Mouse (Mus musculus) stomach, embryonic 16.5 days (tissue): ENCODE results near the gene Fam118b. TPM values are rescaled to one million over a fixed set of nuclear protein-coding genes. Genes with fewer than 3 reads are reported as not detected.

ENCODE experiments used
- ATAC-seq: fragments of 200-750 bp; cut with Nextera tagmentation; 2 replicates; pipeline ENCODE4 v1.8.0; 2017; ENCODE audit warnings: moderate number of reproducible peaks, moderate TSS enrichment; ENCODE audit not compliant: insufficient read depth, low FRiP score
- H3K27ac ChIP-seq: fragments of 300-500 bp; sonication (generic); 2 replicates; pipeline ENCODE4 v1.5.1; 2014; ENCODE audit warnings: low read length
- H3K27me3 ChIP-seq: fragments of 300-500 bp; sonication (generic); 2 replicates; pipeline ENCODE4 v1.6.1; 2014; ENCODE audit warnings: low read length, control low read depth, mixed read lengths; ENCODE audit not compliant: control insufficient read depth, insufficient read depth
- H3K36me3 ChIP-seq: fragments of 300-500 bp; sonication (generic); 2 replicates; pipeline ENCODE4 v1.6.1; 2014; ENCODE audit warnings: low read length; ENCODE audit not compliant: control insufficient read depth, insufficient read depth
- H3K4me1 ChIP-seq: fragments of 300-500 bp; sonication (generic); 2 replicates; pipeline ENCODE4 v1.6.1; 2014; ENCODE audit warnings: low read length, control low read depth, mixed read lengths; ENCODE audit not compliant: control insufficient read depth, insufficient read depth
- H3K4me2 ChIP-seq: fragments of 300-500 bp; sonication (generic); 2 replicates; pipeline ENCODE4 v1.6.1; 2014; ENCODE audit warnings: low read depth, low read length, mixed read lengths
- H3K4me3 ChIP-seq: fragments of 300-500 bp; sonication (generic); replicated peaks from 2 replicates; pipeline ENCODE4 v1.5.1; 2014; ENCODE audit warnings: mild to moderate bottlenecking, low read length
- H3K9ac ChIP-seq: fragments of 300-500 bp; sonication (generic); 2 replicates; pipeline ENCODE4 v1.6.1; 2014; ENCODE audit warnings: low read length
- H3K9me3 ChIP-seq: fragments of 300-500 bp; sonication (generic); replicated peaks from 2 replicates; pipeline ENCODE4 v1.6.1; 2016; ENCODE audit warnings: low read length, control low read depth; ENCODE audit not compliant: control insufficient read depth
- WGBS: fragments of 180-500 bp; shearing (Covaris S2); extraction: QIAGEN DNeasy Blood & Tissue Kit; methylation state at CpG from one replicate; pipeline ENCODE4 v1.1.7; 2014; 5-methylcytosine and 5-hydroxymethylcytosine counted together
- polyA plus RNA-seq: library from polyadenylated mRNA; unstranded; fragments of >200 nt; fragmentation: Nextera tagmentation; extraction: Ambion mirVana; gene quantifications from 2 replicates; pipeline ENCODE4 v1.2.1, GENCODE M21; 2015

Fam118b gene
- polyA plus RNA-seq, 1 experiment from 2014 or later, result 32.5 TPM

- 73% methylated on average over 1 of the region's 1 CpGs for WGBS
- Histone ChIP-seq H3K4me2 (no peak overlapping the region), H3K9ac (no peak overlapping the region), H3K4me1 (peaks cover 7% of the 10 kb centered on the region), H3K36me3 (0 out of 2 replicates have a peak, but pooled peaks cover 5% of the 10 kb centered on the region), H3K9me3 (no peaks in the 10 kb centered on the region), H3K27ac (no peak overlapping the region), H3K27me3 (no peaks in the 10 kb centered on the region), H3K4me3 (no peak overlapping the region)
- no peak for ATAC-seq
Observed at GRCm38 (mm10) chr9:35173331-35173730, 94.3 kb downstream of the Fam118b start.

GRCm38 (mm10) chr9:35170071-35170470 lies 97.5 kb downstream of the Fam118b start:
- 89% methylated on average over 7 of the region's 7 CpGs for WGBS
- H3K4me1 ChIP-seq, result peaks cover 1% of the 10 kb centered on the region
- 0 out of 2 replicates have a peak, but pooled peaks cover 5% of the 10 kb centered on the region for H3K36me3 ChIP-seq

More at GRCm38 (mm10) chr9:35170071-35170470, 97.5 kb downstream of the Fam118b start:
- Histone ChIP-seq H3K27ac (no peak overlapping the region), H3K4me2 (no peak overlapping the region), H3K27me3 (no peaks in the 10 kb centered on the region), H3K4me3 (no peak overlapping the region), H3K9me3 (no peaks in the 10 kb centered on the region), H3K9ac (no peak overlapping the region)
- ATAC-seq, result no peak

Other genes with a start within 250 kb of the Fam118b start
- 50.5 and 53.1 TPM in 2 replicates for gene St3gal4, start 148.5 kb downstream of the Fam118b start, polyA plus RNA-seq
- 68.2 and 68.9 TPM in 2 replicates for gene Dcps, start 91.7 kb downstream of the Fam118b start, polyA plus RNA-seq
- 143 and 152 TPM in 2 replicates for gene Srpr, start 67.6 kb downstream of the Fam118b start, polyA plus RNA-seq
- gene Tirap, start 67.5 kb downstream of the Fam118b start, polyA plus RNA-seq, result 14.2 and 14.9 TPM in 2 replicates
- gene Foxred1, start 56.8 kb downstream of the Fam118b start, polyA plus RNA-seq, result 41.8 and 42.3 TPM in 2 replicates
- gene Rpusd4, start 60 bp upstream of the Fam118b start, polyA plus RNA-seq, result 24.5 and 25.8 TPM in 2 replicates
- 7.6 TPM in 2 replicates for gene Cdon, start 153.3 kb upstream of the Fam118b start, polyA plus RNA-seq